Mouse (Mus musculus) embryonic facial prominence, embryonic 14.5 days (tissue): ENCODE measurements around the gene Dgcr2. TPM values are rescaled to one million over a fixed set of nuclear protein-coding genes. Genes with fewer than 3 reads are reported as not detected.

Experiments
- ATAC-seq: fragments of 200-750 bp; cut with Nextera tagmentation; 2 replicates; pipeline ENCODE4 v1.8.0; 2017; ENCODE audit warnings: low read depth, moderate number of reproducible peaks, moderate TSS enrichment
- DNase-seq: peaks from one replicate; pipeline ENCODE4 v3.0.0-alpha.2; 2015; ENCODE audit warnings: low spot score
- H3K27ac ChIP-seq: fragments of 300-500 bp; sonication (generic); replicated peaks from 2 replicates; pipeline ENCODE4 v1.5.1; 2014; ENCODE audit warnings: low read depth, mild to moderate bottlenecking, low read length, moderate library complexity
- H3K27me3 ChIP-seq: fragments of 300-500 bp; sonication (generic); replicated peaks from 2 replicates; pipeline ENCODE4 v1.6.1; 2014; ENCODE audit warnings: low read length; ENCODE audit not compliant: control insufficient read depth, insufficient read depth
- H3K36me3 ChIP-seq: fragments of 300-500 bp; sonication (generic); 2 replicates; pipeline ENCODE4 v1.6.1; 2014; ENCODE audit warnings: low read length, mixed read lengths; ENCODE audit not compliant: control insufficient read depth, insufficient read depth
- H3K4me1 ChIP-seq: fragments of 300-500 bp; sonication (generic); 2 replicates; pipeline ENCODE4 v1.6.1; 2014; ENCODE audit warnings: antibody characterized with exemption, low read length; ENCODE audit not compliant: control insufficient read depth, insufficient read depth
- H3K4me2 ChIP-seq: fragments of 300-500 bp; sonication (generic); 2 replicates; pipeline ENCODE4 v1.6.1; 2014; ENCODE audit warnings: low read depth, mild to moderate bottlenecking, low read length, moderate library complexity, mixed read lengths
- H3K4me3 ChIP-seq: fragments of 300-500 bp; sonication (generic); 2 replicates; pipeline ENCODE4 v1.5.1; 2014; ENCODE audit warnings: low read depth, mild to moderate bottlenecking, low read length
- H3K9ac ChIP-seq: fragments of 300-500 bp; sonication (generic); 2 replicates; pipeline ENCODE4 v1.6.1; 2014; ENCODE audit warnings: low read depth, mild to moderate bottlenecking, low read length, moderate library complexity, mixed read lengths
- H3K9me3 ChIP-seq: fragments of 300-500 bp; sonication (generic); 2 replicates; pipeline ENCODE4 v1.6.1; 2016; ENCODE audit warnings: low read length; ENCODE audit not compliant: control insufficient read depth
- WGBS: fragments of 180-500 bp; shearing (Covaris S2); extraction: QIAGEN DNeasy Blood & Tissue Kit; methylation state at CpG from one replicate; pipeline ENCODE4 v1.1.7; 2014; 5-methylcytosine and 5-hydroxymethylcytosine counted together
- polyA plus RNA-seq: library from polyadenylated mRNA; unstranded; fragments of >200 nt; fragmentation: Nextera tagmentation; extraction: Ambion mirVana; gene quantifications from 2 replicates; pipeline ENCODE4 v1.2.1, GENCODE M21; 2014

Gene Dgcr2
- polyA plus RNA-seq, 1 experiment from 2014 or later, result 81.9 TPM

- peak; percentile 81 for DNase-seq
Measured at GRCm38 (mm10) chr16:17890917-17891566, 7.3 kb downstream of the Dgcr2 start.

GRCm38 (mm10) chr16:17890342-17890727 lies 8.0 kb downstream of the Dgcr2 start:
- WGBS, result 58% methylated on average over 2 of the region's 2 CpGs
- Histone ChIP-seq H3K4me1 (peaks cover 20% of the 10 kb centered on the region), H3K27ac (no peak overlapping the region), H3K27me3 (no peaks in the 10 kb centered on the region), H3K4me2 (peak overlapping the region; percentile 65), H3K4me3 (peak overlapping the region; percentile 76), H3K36me3 (no peaks in the 10 kb centered on the region), H3K9ac (peak overlapping the region; percentile 98), H3K9me3 (no peaks in the 10 kb centered on the region)
- no peak for ATAC-seq
- peak; percentile 23 for DNase-seq

More at GRCm38 (mm10) chr16:17890917-17891566, 7.3 kb downstream of the Dgcr2 start:
- H3K9ac ChIP-seq, result peak overlapping the region; percentile 98
- peak; percentile 47 for ATAC-seq
- H3K4me1 ChIP-seq, result peaks cover 20% of the 10 kb centered on the region
- peak overlapping the region; percentile 76 for H3K4me3 ChIP-seq
- H3K4me2 ChIP-seq, result peak overlapping the region; percentile 65
- no peaks in the 10 kb centered on the region for H3K36me3 ChIP-seq
- no peaks in the 10 kb centered on the region for H3K9me3 ChIP-seq
- H3K27me3 ChIP-seq, result no peaks in the 10 kb centered on the region
- H3K27ac ChIP-seq, result peak overlapping the region; percentile 95
- 0% methylated on average over 17 of the region's 44 CpGs for WGBS

- Histone ChIP-seq H3K4me1 (peaks cover 20% of the 10 kb centered on the region), H3K9ac (peak overlapping the region; percentile 98; the same call in 1 of the 2 replicates), H3K36me3 (no peaks in the 10 kb centered on the region), H3K9me3 (no peaks in the 10 kb centered on the region), H3K27me3 (no peaks in the 10 kb centered on the region), H3K4me3 (peak overlapping the region; percentile 76), H3K4me2 (peak overlapping the region; percentile 65), H3K27ac (no peak overlapping the region)
- no peak for ATAC-seq
- WGBS, result 90% methylated on average over 6 of the region's 6 CpGs
- no peak for DNase-seq
Measured at GRCm38 (mm10) chr16:17889689-17890341, 8.5 kb downstream of the Dgcr2 start.

GRCm38 (mm10) chr16:17884116-17884515 lies 14.2 kb downstream of the Dgcr2 start:
- no peaks in the 10 kb centered on the region for H3K27me3 ChIP-seq
- no peak overlapping the region for H3K9ac ChIP-seq
- no peaks in the 10 kb centered on the region for H3K9me3 ChIP-seq
- H3K4me1 ChIP-seq, result no peaks in the 10 kb centered on the region
- no peak overlapping the region for H3K27ac ChIP-seq
- H3K36me3 ChIP-seq, result no peaks in the 10 kb centered on the region
- WGBS, result 78% methylated on average over 6 of the region's 6 CpGs
- H3K4me2 ChIP-seq, result no peak overlapping the region
- DNase-seq (no peak), ATAC-seq (no peak)
- H3K4me3 ChIP-seq, result no peak overlapping the region

GRCm38 (mm10) chr16:17882196-17882595 lies 16.2 kb downstream of the Dgcr2 start:
- Histone ChIP-seq H3K27ac (no peak overlapping the region), H3K4me1 (no peaks in the 10 kb centered on the region)
- peak; percentile 29 for DNase-seq

GRCm38 (mm10) chr16:17879571-17879970 lies 18.8 kb downstream of the Dgcr2 start:
- Histone ChIP-seq H3K27ac (no peak overlapping the region), H3K9ac (no peak overlapping the region), H3K4me3 (no peak overlapping the region), H3K4me2 (no peak overlapping the region), H3K4me1 (no peaks in the 10 kb centered on the region), H3K36me3 (peaks cover 12% of the 10 kb centered on the region; the same call in 1 of the 2 replicates), H3K27me3 (no peaks in the 10 kb centered on the region), H3K9me3 (no peaks in the 10 kb centered on the region)
- DNase-seq (no peak), ATAC-seq (no peak)
- 86% methylated on average over 4 of the region's 4 CpGs for WGBS

More at GRCm38 (mm10) chr16:17882196-17882595, 16.2 kb downstream of the Dgcr2 start:
- Histone ChIP-seq H3K4me3 (no peak overlapping the region), H3K9me3 (no peaks in the 10 kb centered on the region), H3K27me3 (no peaks in the 10 kb centered on the region), H3K4me2 (no peak overlapping the region), H3K9ac (no peak overlapping the region), H3K36me3 (peaks cover 10% of the 10 kb centered on the region; the same call in 1 of the 2 replicates)
- ATAC-seq, result peak; percentile 60; the same call in 1 of the 2 replicates

DNA sequence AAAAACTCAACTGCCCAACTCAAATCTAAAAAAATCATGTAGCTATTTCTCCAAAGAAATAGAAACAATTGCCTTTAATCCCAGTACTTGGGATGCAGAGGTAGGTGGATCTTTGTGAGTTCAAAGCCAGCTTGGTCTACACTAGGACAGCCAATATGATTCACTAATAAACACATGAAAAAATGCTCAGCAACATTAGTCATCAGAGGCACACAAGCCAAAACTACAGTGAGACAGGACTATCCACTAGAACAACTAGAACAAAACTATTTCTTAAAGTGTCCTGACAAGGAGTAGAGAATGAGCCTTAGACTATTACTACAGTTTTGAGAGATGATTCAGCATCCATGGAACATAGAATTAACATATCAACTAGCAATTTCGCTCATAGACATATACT lies 22.3 kb downstream of the Dgcr2 start:
- Histone ChIP-seq H3K27me3 (no peaks in the 10 kb centered on the region), H3K4me3 (no peak overlapping the region), H3K9me3 (no peaks in the 10 kb centered on the region), H3K9ac (no peak overlapping the region), H3K4me2 (no peak overlapping the region), H3K4me1 (no peaks in the 10 kb centered on the region), H3K27ac (no peak overlapping the region), H3K36me3 (peaks cover 30% of the 10 kb centered on the region)
- 97% methylated on average over 1 of the region's 1 CpGs for WGBS
- no peak for DNase-seq
- no peak for ATAC-seq

GRCm38 (mm10) chr16:17875174-17875573 lies 23.2 kb downstream of the Dgcr2 start:
- Histone ChIP-seq H3K4me1 (no peaks in the 10 kb centered on the region), H3K4me2 (no peak overlapping the region), H3K36me3 (peaks cover 39% of the 10 kb centered on the region), H3K9me3 (no peaks in the 10 kb centered on the region), H3K9ac (no peak overlapping the region), H3K4me3 (no peak overlapping the region), H3K27ac (no peak overlapping the region), H3K27me3 (no peaks in the 10 kb centered on the region)
- no peak for ATAC-seq
- WGBS, result 80% methylated on average over 4 of the region's 4 CpGs
- no peak for DNase-seq
